Mouse (Mus musculus) intestine, embryonic 16.5 days (tissue): Measurements from ENCODE around the gene Hs3st3a1. TPM values are rescaled to one million over a fixed set of nuclear protein-coding genes. Genes with fewer than 3 reads are reported as not detected.

Experiments used
- ATAC-seq: fragments of 200-750 bp; cut with Nextera tagmentation; 2 replicates; pipeline ENCODE4 v1.8.0; 2017; ENCODE audit warnings: moderate TSS enrichment, moderate library complexity
- H3K27ac ChIP-seq: fragments of 300-500 bp; sonication (generic); 2 replicates; pipeline ENCODE4 v1.5.1; 2014; ENCODE audit warnings: mild to moderate bottlenecking, low read length
- H3K27me3 ChIP-seq: fragments of 300-500 bp; sonication (generic); replicated peaks from 2 replicates; pipeline ENCODE4 v1.6.1; 2014; ENCODE audit warnings: low read length, control low read depth, mixed read lengths; ENCODE audit not compliant: control insufficient read depth, insufficient read depth
- H3K36me3 ChIP-seq: fragments of 300-500 bp; sonication (generic); 2 replicates; pipeline ENCODE4 v1.6.1; 2014; ENCODE audit warnings: low read length, control low read depth; ENCODE audit not compliant: control insufficient read depth, insufficient read depth
- H3K4me1 ChIP-seq: fragments of 300-500 bp; sonication (generic); 2 replicates; pipeline ENCODE4 v1.6.1; 2014; ENCODE audit warnings: low read length, control low read depth, mixed read lengths; ENCODE audit not compliant: control insufficient read depth, insufficient read depth
- H3K4me2 ChIP-seq: fragments of 300-500 bp; sonication (generic); 2 replicates; pipeline ENCODE4 v1.6.1; 2014; ENCODE audit warnings: low read depth, low read length, control low read depth
- H3K4me3 ChIP-seq: fragments of 300-500 bp; sonication (generic); 2 replicates; pipeline ENCODE4 v1.5.1; 2014; ENCODE audit warnings: mild to moderate bottlenecking, low read length
- H3K9ac ChIP-seq: fragments of 300-500 bp; sonication (generic); 2 replicates; pipeline ENCODE4 v1.6.1; 2014; ENCODE audit warnings: low read depth, low read length
- H3K9me3 ChIP-seq: fragments of 300-500 bp; sonication (generic); 2 replicates; pipeline ENCODE4 v1.6.1; 2016; ENCODE audit warnings: low read length, control low read depth; ENCODE audit not compliant: control insufficient read depth
- WGBS: fragments of 180-500 bp; shearing (Covaris S2); extraction: QIAGEN DNeasy Blood & Tissue Kit; methylation state at CpG from one replicate; pipeline ENCODE4 v1.1.7; 2014; 5-methylcytosine and 5-hydroxymethylcytosine counted together
- polyA plus RNA-seq: library from polyadenylated mRNA; unstranded; fragments of >200 nt; fragmentation: Nextera tagmentation; extraction: Ambion mirVana; gene quantifications from 2 replicates; pipeline ENCODE4 v1.2.1, GENCODE M21; 2015

Hs3st3a1 gene
- polyA plus RNA-seq, 1 experiment from 2014 or later, result 0.97 TPM

DNA sequence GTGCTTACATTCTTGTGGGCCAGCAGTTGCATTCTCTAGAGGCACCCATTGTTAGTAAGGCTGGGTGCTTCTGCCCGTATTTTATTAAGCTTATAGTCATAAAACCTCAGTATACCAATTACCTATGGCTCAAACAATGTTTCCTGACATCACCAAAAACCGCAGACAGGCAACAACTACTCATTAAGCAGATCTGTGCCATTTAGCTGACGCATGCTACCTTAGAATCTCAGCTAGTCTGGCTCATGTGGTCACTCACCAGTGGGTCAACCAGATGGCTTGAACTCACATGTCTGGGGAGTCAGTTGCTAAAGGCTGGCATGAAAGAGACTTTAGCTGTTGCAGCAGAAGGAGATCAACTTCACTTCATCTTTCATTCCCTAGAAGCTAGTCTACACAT is 67.9 kb downstream of the Hs3st3a1 start:
- no peaks in the 10 kb centered on the region for H3K9me3 ChIP-seq
- H3K4me3 ChIP-seq, result no peak overlapping the region
- H3K4me1 ChIP-seq, result no peaks in the 10 kb centered on the region
- H3K9ac ChIP-seq, result no peak overlapping the region
- H3K36me3 ChIP-seq, result no peaks in the 10 kb centered on the region
- H3K4me2 ChIP-seq, result no peak overlapping the region
- no peak overlapping the region for H3K27ac ChIP-seq
- 89% methylated on average over 3 of the region's 3 CpGs for WGBS
- no peaks in the 10 kb centered on the region for H3K27me3 ChIP-seq
- no peak for ATAC-seq

DNA sequence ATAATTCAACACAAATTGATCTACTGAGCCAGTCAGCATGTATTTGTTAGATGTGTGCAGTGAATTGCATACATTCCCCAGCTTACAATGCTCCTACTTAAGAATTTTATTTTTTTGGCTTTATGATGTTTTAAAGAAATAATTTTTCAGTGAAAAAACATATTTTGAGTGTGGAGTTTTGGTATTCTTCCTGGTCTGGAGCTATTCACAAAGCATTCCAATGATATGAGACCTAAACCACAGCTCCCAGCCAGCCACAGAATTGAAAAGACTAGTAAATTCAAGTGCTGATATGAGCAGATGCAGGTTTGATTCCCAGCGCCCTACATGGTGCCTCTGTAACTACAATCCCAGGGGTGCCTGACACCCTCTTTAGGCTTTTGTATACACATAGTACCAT is 70.8 kb downstream of the Hs3st3a1 start:
- WGBS, result 84% methylated on average over 1 of the region's 1 CpGs

DNA sequence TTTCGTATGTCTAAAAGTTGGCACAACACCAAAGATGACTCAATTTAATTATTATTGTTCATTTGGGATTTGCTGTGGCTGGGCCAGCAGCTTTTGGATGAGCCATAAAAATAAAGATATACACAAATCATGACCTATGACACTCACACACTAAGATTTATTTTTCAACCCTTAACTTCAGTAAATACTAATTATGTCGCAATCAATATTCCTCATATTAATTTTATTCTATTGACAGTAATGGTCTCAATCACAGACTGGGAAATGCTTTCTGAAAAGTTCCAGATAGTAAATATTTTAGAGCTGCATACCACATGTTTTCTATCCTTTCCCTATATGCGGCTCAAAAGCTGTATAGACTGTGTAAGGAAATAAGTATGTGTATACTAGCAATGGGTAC is 71.9 kb downstream of the Hs3st3a1 start:
- ATAC-seq, result no peak
- Histone ChIP-seq H3K4me2 (no peak overlapping the region), H3K4me3 (no peak overlapping the region), H3K27me3 (no peaks in the 10 kb centered on the region), H3K9me3 (no peaks in the 10 kb centered on the region), H3K36me3 (no peaks in the 10 kb centered on the region), H3K9ac (no peak overlapping the region), H3K4me1 (no peaks in the 10 kb centered on the region), H3K27ac (no peak overlapping the region)
- WGBS, result 63% methylated on average over 3 of the region's 3 CpGs

More for the DNA sequence above, 70.8 kb downstream of the Hs3st3a1 start:
- H3K36me3 ChIP-seq, result no peaks in the 10 kb centered on the region
- no peaks in the 10 kb centered on the region for H3K9me3 ChIP-seq
- H3K4me1 ChIP-seq, result no peaks in the 10 kb centered on the region
- H3K4me3 ChIP-seq, result no peak overlapping the region
- H3K4me2 ChIP-seq, result no peak overlapping the region
- H3K9ac ChIP-seq, result no peak overlapping the region
- no peak for ATAC-seq
- H3K27me3 ChIP-seq, result no peaks in the 10 kb centered on the region
- H3K27ac ChIP-seq, result no peak overlapping the region

DNA sequence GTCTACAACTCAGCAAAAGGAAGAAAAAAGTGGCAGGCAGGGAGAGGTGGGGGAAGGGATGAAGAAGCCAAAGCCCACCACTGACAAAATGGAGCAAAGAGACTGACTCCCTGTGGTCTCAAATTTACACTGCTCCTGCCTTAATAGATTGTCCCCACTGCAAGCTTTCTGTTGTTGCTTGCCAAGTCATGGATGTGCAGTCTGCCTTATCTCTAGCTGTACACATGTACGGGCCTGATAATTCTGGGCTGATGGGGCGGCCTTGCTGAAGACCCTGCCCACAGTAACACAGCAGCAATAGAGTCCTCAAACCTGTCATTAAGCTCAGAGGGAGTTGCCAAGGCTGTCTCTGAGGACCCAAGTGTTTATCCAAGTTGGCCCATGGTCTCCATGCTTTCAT is 74.0 kb downstream of the Hs3st3a1 start:
- Histone ChIP-seq H3K36me3 (no peaks in the 10 kb centered on the region), H3K4me2 (no peak overlapping the region), H3K27me3 (no peaks in the 10 kb centered on the region), H3K4me3 (no peak overlapping the region), H3K9me3 (no peaks in the 10 kb centered on the region), H3K27ac (no peak overlapping the region), H3K4me1 (no peaks in the 10 kb centered on the region), H3K9ac (no peak overlapping the region)
- WGBS, result 82% methylated on average over 2 of the region's 2 CpGs
- ATAC-seq, result no peak

DNA sequence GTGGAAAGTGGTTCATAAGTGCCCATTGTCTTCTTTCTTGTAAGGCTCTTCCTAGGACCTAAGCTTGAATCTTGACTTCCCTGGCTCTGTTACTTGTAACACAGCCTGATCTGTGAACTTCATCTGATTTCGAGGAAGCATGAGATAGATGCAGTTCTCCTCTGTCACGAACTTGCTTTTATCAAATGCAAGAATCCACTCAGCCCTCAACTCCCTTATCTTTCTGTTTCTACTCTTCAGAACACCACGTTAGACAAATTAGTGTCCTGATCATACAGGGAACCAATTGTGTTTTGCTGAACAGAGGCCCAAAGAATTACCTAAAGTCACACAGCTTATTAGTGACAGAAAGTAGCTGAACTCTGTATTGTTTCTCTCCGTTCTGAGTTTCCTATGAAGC is 77.2 kb downstream of the Hs3st3a1 start:
- Histone ChIP-seq H3K27me3 (no peaks in the 10 kb centered on the region), H3K4me1 (no peaks in the 10 kb centered on the region), H3K36me3 (no peaks in the 10 kb centered on the region), H3K9ac (no peak overlapping the region), H3K9me3 (no peaks in the 10 kb centered on the region), H3K27ac (no peak overlapping the region), H3K4me3 (no peak overlapping the region), H3K4me2 (no peak overlapping the region)
- 80% methylated on average over 4 of the region's 4 CpGs for WGBS
- no peak for ATAC-seq

DNA sequence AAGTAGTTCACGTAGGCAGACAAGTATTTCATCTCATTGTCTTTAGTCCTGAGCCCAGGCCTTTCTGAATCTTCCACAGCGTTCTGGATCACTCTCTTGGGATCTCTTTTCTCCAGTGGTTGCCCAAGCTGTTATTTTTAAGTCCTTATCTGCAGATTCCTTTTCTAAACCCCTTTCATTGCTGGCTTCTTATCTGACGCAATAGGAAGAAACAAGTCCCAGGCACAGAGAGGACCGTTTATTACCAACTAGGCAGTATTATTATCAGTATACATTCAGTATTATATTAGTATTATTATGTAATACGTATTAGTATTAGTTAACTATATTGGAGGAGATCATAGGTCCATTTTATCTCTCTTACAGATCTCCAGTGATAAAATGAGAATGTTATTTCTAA is 78.3 kb downstream of the Hs3st3a1 start:
- H3K4me2 ChIP-seq, result no peak overlapping the region
- no peak overlapping the region for H3K9ac ChIP-seq
- no peak overlapping the region for H3K4me3 ChIP-seq
- no peaks in the 10 kb centered on the region for H3K36me3 ChIP-seq
- H3K27me3 ChIP-seq, result no peaks in the 10 kb centered on the region
- ATAC-seq, result no peak
- H3K27ac ChIP-seq, result no peak overlapping the region
- H3K4me1 ChIP-seq, result no peaks in the 10 kb centered on the region
- 81% methylated on average over 5 of the region's 5 CpGs for WGBS
- H3K9me3 ChIP-seq, result no peaks in the 10 kb centered on the region

DNA sequence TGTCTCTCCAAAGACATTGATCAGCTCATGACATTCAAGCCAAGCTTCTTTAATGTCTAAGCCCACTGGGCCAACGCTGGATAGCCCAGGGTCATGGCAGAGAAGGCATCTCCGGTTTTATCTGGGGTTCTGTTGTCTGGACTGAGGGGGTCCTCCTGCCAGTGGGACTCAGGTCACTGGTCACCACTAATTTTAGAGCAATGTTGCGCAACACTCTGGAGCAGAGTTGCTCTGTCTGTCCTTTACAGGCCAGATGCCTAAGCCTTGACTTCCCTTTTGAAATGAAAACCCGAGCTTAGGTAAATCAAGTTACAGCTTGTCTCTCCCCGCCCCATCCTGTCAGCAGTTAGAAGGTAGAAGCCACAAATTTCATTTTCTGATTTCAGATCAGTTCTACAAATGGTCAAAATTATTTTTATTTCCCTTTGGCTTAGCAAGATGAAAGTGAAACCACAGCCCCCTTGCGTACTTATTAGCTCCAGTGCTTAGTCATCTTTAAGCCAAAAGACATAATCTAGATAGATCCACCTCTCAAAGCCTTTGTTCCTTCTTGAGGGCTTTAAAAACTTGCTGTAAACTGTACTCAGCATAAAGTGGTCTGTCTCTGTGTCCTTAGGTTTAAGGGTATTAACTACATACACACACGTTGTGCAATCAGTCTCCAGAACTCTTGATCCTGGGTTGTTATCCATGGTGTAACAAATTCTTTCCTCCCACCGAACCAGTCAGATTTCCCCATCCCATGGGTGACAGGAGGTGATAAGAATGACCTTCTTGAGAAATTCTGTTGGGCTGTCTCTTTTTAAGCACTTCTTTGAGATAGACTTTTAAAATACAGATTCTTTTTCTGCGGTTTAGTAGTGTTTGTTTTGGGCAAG is 81.8 kb downstream of the Hs3st3a1 start:
- 78% methylated on average over 9 of the region's 9 CpGs for WGBS
- ATAC-seq, result no peak
- H3K27me3 ChIP-seq, result peaks cover 13% of the 10 kb centered on the region; the same call in 1 of the 2 replicates
- H3K4me2 ChIP-seq, result no peak overlapping the region
- H3K4me1 ChIP-seq, result no peaks in the 10 kb centered on the region
- no peaks in the 10 kb centered on the region for H3K36me3 ChIP-seq
- no peaks in the 10 kb centered on the region for H3K9me3 ChIP-seq
- no peak overlapping the region for H3K27ac ChIP-seq
- H3K4me3 ChIP-seq, result no peak overlapping the region
- H3K9ac ChIP-seq, result no peak overlapping the region

DNA sequence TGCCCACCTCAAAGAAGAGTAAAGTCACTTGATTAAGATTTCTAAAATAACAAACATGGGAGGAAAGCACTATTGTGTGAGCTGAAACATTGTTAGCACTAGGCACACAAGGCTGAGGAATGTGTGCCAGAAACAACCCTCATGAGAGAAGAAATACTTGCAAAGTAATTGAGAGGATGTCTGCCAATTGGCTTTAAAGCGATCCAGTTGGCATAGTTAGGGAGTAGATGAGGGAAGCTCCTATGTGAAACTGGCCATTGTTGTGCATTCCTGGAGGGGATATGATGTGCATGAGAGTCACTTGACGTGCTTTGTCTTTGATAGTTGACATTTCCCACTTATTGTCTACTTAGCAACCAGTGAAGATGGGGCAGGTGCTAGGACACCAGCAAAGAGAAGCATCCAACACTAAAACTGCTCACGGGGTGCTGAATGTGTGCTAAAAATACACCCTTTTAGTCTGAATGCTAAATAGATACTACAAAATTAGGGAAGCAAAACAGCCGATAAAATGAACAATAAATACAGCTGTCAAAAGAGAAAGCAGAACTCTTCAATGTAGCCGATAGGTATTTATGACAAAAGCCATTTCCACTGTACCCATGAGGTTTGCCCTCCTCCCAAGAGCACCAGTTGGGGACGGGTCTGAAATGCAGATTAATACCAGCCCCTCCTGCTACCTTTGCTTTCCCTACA is 83.2 kb downstream of the Hs3st3a1 start:
- no peak for ATAC-seq
- Histone ChIP-seq H3K27me3 (peaks cover 13% of the 10 kb centered on the region; the same call in 1 of the 2 replicates), H3K4me1 (no peaks in the 10 kb centered on the region), H3K4me3 (no peak overlapping the region), H3K36me3 (no peaks in the 10 kb centered on the region), H3K4me2 (no peak overlapping the region), H3K27ac (no peak overlapping the region), H3K9me3 (no peaks in the 10 kb centered on the region), H3K9ac (no peak overlapping the region)
- 76% methylated on average over 6 of the region's 6 CpGs for WGBS

DNA sequence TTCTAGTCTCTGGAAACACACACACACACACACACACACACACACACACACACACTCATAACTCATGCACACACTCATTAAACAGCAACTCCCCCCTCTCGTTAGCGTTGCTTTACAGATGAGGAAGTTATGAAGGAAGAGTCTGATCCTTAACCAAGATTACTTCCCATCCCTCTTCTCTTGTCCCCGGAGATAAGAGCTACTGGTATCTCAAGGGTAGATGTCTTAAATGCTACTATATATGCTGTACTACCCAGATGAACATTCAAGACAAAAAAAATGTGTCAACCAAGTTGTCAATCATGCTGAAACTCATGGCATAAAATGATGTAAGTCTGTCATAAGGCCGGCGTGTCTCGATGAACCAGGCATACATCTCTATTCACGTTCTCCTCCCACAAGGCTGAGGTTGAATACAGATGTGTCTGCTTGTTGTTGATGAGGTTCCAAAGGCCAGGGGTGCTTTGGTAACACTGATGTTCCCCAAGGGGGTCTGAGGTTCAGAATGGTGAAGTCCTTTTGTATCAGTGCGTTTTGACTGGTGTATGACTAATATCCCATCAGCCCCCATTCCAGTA is 89.0 kb downstream of the Hs3st3a1 start:
- H3K4me2 ChIP-seq, result no peak overlapping the region
- 92% methylated on average over 8 of the region's 8 CpGs for WGBS
- H3K9me3 ChIP-seq, result no peaks in the 10 kb centered on the region
- no peaks in the 10 kb centered on the region for H3K4me1 ChIP-seq
- no peak overlapping the region for H3K27ac ChIP-seq
- no peak for ATAC-seq
- no peak overlapping the region for H3K9ac ChIP-seq
- H3K36me3 ChIP-seq, result no peaks in the 10 kb centered on the region
- H3K4me3 ChIP-seq, result no peak overlapping the region
- peaks cover 13% of the 10 kb centered on the region; the same call in 1 of the 2 replicates for H3K27me3 ChIP-seq
